Mouse (Mus musculus) heart, adult 2 months (tissue): ENCODE measurements around the gene Naip2.

Experiments used
- CTCF ChIP-seq: fragments of 200-600 bp; IDR thresholded peaks from 2 replicates; pipeline ENCODE4 v1.8.1; 2022; ENCODE audit warnings: antibody characterized with exemption, mild to moderate bottlenecking, moderate library complexity
- POLR2A ChIP-seq: fragments of 200-500 bp; IDR thresholded peaks from 2 replicates; pipeline ENCODE4 v1.6.1; 2011; ENCODE audit warnings: mild to moderate bottlenecking, low read depth, low read length, control low read depth; ENCODE audit not compliant: insufficient read depth

DNA sequence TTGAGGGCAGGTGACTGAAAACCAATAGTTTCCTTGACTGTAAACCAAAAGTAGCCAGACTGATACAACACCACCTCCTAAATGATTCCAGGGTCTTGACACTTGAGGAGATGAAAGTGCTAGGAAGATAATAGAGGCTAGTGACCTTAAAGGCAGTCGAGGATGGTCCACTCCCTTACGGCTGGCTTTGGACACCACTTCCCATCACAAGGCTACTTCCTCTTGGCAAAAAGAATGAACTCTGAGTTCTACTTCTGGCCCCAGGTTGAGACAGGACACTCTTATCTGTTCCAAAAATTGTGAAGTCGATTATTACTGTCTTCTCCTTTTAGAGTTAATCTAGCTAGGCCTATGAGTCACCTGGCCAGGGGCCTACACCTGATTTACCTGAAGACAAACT lies 6.5 kb downstream of the Naip2 start:
- TF ChIP-seq CTCF (no peak), POLR2A (no peak)
